Mouse (Mus musculus) adrenal gland, postnatal 14 days (tissue): ENCODE data around the gene Cacna1c. TPM values are rescaled to one million over a fixed set of nuclear protein-coding genes. Genes with fewer than 3 reads are reported as not detected.

Experiments used
- DNase-seq: peaks from one replicate; pipeline ENCODE4 v3.0.0; 2021; ENCODE audit warnings: mixed read lengths
- long read RNA-seq, 2 experiments: library from polyadenylated mRNA; stranded (forward); transcript quantifications; one replicate each; pipeline ENCODE4 v2.0.0; 2021
- total RNA-seq: library from RNA; stranded (reverse); gene quantifications from 2 replicates; pipeline ENCODE4 v1.2.3, GENCODE M21; 2021

Gene Cacna1c
- 58.2 and 66.2 TPM in 2 replicates for total RNA-seq
- long read RNA-seq, experiment 1, partial matches to known transcripts = 3 of 9 reads
- long read RNA-seq, experiment 1, other reads (novel, unspliced or antisense) = 6 of 9 reads
- long read RNA-seq, experiment 2, partial matches to known transcripts = 5 of 7 reads
- long read RNA-seq, experiment 2, other reads (novel, unspliced or antisense) = 2 of 7 reads

GRCm38 (mm10) chr6:119196382-119197305 lies at the start of gene Cacna1c:
TSS of gene Cacna1c (minus strand) at chr6:119196418.
- DNase-seq = no peak

- no peak for DNase-seq
These were observed 44.9 kb upstream of the Cacna1c start for GRCm38 (mm10) chr6:119240871-119241705.

- no peak for DNase-seq
These were observed 44.0 kb upstream of the Cacna1c start for GRCm38 (mm10) chr6:119240256-119240655.

- DNase-seq = no peak
These were observed 43.3 kb upstream of the Cacna1c start for GRCm38 (mm10) chr6:119239341-119240005.

- DNase-seq = peak; percentile 71
These were observed 41.3 kb upstream of the Cacna1c start for GRCm38 (mm10) chr6:119237427-119237989.

- DNase-seq = no peak
These were observed 40.0 kb upstream of the Cacna1c start, which contains the start of gene Cacna2d4 for GRCm38 (mm10) chr6:119236241-119236640. TSS of gene Cacna2d4 (plus strand) at chr6:119236526.

- DNase-seq = no peak
These were observed 39.2 kb upstream of the Cacna1c start for GRCm38 (mm10) chr6:119235441-119235840.

- DNase-seq = peak; percentile 56
These were observed 36.8 kb upstream of the Cacna1c start for GRCm38 (mm10) chr6:119233066-119233465.

- no peak for DNase-seq
These were observed 32.8 kb upstream of the Cacna1c start for GRCm38 (mm10) chr6:119228861-119229603.

- DNase-seq = no peak
These were observed 30.8 kb upstream of the Cacna1c start for GRCm38 (mm10) chr6:119227001-119227400.

GRCm38 (mm10) chr6:119225731-119226130 lies 29.5 kb upstream of the Cacna1c start:
- no peak for DNase-seq

- no peak for DNase-seq
These were observed 29.0 kb upstream of the Cacna1c start for GRCm38 (mm10) chr6:119225226-119225625.

- peak; percentile 41 for DNase-seq
These were observed 28.4 kb upstream of the Cacna1c start for GRCm38 (mm10) chr6:119224451-119225195.

- DNase-seq = peak; percentile 67
These were observed 24.1 kb upstream of the Cacna1c start for GRCm38 (mm10) chr6:119220297-119220696.

- DNase-seq = no peak
These were observed 23.1 kb upstream of the Cacna1c start for GRCm38 (mm10) chr6:119219237-119219870.

- no peak for DNase-seq
These were observed 22.4 kb upstream of the Cacna1c start for GRCm38 (mm10) chr6:119218591-119218990.

GRCm38 (mm10) chr6:119217661-119218060 lies 21.4 kb upstream of the Cacna1c start:
- DNase-seq = no peak

GRCm38 (mm10) chr6:119215040-119215613 lies 18.9 kb upstream of the Cacna1c start:
- DNase-seq = no peak

GRCm38 (mm10) chr6:119214190-119214589 lies 18.0 kb upstream of the Cacna1c start:
- DNase-seq = no peak
